Mouse (Mus musculus): ENCODE data around the gene Nckap5.
"Not testable (repeated sequence)": the region's sequence is repeated elsewhere in the genome, so short reads cannot be mapped to it uniquely, and the experiment has no call there.

DNA sequence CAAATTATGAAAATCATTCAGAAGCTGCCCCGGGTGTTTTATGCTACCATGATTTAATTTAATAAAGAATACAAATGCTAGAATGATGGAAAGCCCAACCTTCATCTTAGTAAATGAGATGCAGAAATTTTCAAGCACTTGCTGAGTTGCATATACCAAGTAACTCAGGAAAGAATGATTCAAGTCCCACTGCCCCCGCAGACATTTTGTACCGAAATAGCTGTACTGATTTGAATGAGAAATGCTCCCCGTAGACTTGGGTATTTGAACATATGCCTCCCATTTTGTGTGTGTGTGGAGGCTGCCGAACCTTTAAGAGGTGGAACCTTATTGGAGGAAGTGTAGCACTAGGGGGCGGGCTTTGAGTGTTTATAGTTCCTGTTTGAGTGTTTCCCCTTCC lies 56.7 kb downstream of the Nckap5 start:
- TF ChIP-seq CTCF (IDR thresholded peaks at IDR 0.05; ENCODE audit: low read depth, low read length); POLR2A (IDR thresholded peaks at IDR 0.05; ENCODE audit: insufficient read depth, low read length): not testable (repeated sequence)

Data from ES-Bruce4 (cell line).